Mouse (Mus musculus) adrenal gland, postnatal 25 days (tissue): Measurements from ENCODE around the gene 5031410I06Rik. TPM values are rescaled to one million over a fixed set of nuclear protein-coding genes. Genes with fewer than 3 reads are reported as not detected.
"Not testable (repeated sequence)": the region's sequence is repeated elsewhere in the genome, so short reads cannot be mapped to it uniquely, and the experiment has no call there.

Experiments
- DNase-seq: peaks from one replicate; pipeline ENCODE4 v3.0.0; 2021; ENCODE audit warnings: mixed read lengths
- long read RNA-seq: library from polyadenylated mRNA; stranded (forward); transcript quantifications from one replicate; pipeline ENCODE4 v2.0.0, GENCODE M21; 2021
- total RNA-seq: library from RNA; stranded (reverse); gene quantifications from 2 replicates; pipeline ENCODE4 v1.2.3, GENCODE M21; 2021

The 5031410I06Rik gene
- total RNA-seq: not detected in 2 replicates
- long read RNA-seq: 0 reads

DNA sequence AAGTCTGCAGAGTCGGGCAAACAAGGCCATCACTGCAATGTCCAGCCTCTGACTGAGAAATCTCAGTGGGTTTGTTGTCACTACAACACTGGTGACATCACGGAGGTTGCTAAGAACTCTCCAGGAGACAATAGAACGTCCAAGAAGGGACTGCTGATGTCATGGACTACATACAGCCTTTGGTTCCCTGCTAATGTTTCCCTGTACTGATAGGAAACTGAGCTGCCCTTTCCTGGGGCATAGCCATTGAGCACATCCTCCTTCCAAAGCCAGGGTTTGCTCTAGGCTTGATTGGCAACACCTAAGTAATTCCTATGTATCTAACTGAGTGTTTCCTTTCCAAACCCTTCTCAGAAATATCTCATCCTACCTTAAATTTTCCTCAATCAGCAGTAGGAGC is at the start of gene 5031410I06Rik:
TSS of gene 5031410I06Rik (minus strand) at position 101 of the 400 bp plus-strand sequence.
- DNase-seq: not testable (repeated sequence)

DNA sequence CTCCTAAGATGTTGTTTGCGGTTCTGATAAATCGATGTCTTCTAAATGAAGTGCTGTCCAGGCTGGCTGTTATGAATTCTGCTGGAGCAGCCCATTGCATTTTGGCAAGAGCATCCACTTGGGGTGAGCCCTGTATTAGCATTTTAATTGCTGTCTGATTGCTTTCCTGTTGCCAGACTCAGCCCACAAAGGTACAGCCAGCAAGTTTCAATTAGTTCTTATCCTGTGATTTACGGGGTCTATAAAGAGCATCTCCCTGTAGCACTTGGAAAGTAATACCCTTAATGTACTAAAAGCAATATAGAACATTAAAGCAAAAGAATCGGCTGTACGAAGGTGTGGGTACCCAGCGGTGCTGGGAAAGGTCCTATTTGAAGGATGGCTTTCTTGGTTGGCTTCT is 37.7 kb upstream of the 5031410I06Rik start:
- no peak for DNase-seq

DNA sequence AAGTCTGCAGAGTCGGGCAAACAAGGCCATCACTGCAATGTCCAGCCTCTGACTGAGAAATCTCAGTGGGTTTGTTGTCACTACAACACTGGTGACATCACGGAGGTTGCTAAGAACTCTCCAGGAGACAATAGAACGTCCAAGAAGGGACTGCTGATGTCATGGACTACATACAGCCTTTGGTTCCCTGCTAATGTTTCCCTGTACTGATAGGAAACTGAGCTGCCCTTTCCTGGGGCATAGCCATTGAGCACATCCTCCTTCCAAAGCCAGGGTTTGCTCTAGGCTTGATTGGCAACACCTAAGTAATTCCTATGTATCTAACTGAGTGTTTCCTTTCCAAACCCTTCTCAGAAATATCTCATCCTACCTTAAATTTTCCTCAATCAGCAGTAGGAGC is 16.2 kb upstream of the 5031410I06Rik start, which contains the start of gene Gm10220:
TSS of gene Gm10220 (minus strand) at position 101 of the 400 bp plus-strand sequence.
- DNase-seq: not testable (repeated sequence)

DNA sequence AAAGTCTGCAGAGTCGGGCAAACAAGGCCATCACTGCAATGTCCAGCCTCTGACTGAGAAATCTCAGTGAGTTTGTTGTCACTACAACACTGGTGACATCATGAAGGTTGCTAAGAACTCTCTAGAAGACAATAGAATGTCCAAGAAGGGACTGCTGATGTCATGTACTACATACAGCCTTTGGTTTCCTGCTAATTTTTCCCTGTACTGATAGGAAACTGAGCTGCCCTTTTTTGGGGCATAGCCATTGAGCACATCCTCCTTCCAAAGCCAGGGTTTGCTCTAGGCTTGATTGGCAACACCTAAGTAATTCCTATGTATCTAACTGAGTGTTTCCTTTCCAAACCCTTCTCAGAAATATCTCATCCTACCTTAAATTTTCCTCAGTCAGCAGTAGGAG is 16.0 kb downstream of the 5031410I06Rik start, which contains the start of gene Gm10471:
TSS of gene Gm10471 (minus strand) at position 101 of the 400 bp plus-strand sequence.
- not testable (repeated sequence) for DNase-seq

DNA sequence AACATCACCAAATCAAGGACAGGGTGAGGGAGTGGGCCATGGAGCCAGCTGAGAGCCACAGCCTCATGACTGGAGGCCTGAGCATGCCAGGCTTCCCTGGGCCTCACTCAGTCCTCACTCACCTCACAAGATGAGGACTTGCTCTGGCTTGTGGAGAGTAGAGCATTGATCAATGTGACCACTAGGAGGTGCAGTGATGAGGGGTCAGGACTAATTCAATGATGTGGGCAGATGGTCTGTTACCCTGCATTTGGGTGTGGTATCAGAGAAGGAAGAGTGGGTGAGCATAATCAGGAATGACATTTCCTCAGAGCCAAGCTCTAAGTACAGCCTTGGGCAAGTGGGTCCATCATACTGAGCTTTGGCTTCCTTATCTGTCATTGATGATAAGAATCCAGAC is 26.1 kb downstream of the 5031410I06Rik start:
- DNase-seq: not testable (repeated sequence)

DNA sequence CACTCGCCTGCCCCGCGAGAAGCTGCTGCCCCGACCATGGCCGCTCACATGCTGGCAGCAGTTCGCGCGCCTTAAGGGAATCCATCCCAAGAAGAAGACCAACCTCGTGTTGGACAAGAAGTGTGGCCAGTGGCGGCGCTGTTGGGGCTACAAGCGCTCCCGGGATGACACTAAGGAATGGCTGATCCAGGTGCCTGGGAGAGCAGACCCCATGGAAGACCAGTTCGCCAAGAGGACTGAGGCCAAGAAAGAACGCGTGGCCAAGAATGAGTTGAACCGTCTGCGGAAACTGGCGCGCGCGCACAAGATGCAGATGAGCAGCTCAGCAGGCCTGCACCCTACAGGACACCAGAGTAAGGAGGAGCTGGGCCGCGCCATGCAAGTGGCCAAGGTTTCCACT is 34.4 kb downstream of the 5031410I06Rik start:
- no peak for DNase-seq

DNA sequence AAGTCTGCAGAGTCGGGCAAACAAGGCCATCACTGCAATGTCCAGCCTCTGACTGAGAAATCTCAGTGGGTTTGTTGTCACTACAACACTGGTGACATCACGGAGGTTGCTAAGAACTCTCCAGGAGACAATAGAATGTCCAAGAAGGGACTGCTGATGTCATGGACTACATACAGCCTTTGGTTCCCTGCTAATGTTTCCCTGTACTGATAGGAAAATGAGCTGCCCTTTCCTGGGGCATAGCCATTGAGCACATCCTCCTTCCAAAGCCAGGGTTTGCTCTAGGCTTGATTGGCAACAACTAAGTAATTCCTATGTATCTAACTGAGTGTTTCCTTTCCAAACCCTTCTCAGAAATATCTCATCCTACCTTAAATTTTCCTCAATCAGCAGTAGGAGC is 46.7 kb downstream of the 5031410I06Rik start, which contains the start of gene Gm7347:
TSS of gene Gm7347 (minus strand) at position 101 of the 400 bp plus-strand sequence.
- not testable (repeated sequence) for DNase-seq

Other genes starting within 250 kb of the 5031410I06Rik start
- not detected in 2 replicates for gene Gm21663, start 163.0 kb downstream of the 5031410I06Rik start, total RNA-seq
- not detected in 2 replicates for gene Gm21671, start 150.9 kb downstream of the 5031410I06Rik start, total RNA-seq
- gene Gm21680, start 132.7 kb downstream of the 5031410I06Rik start, total RNA-seq: not detected in 2 replicates
- not detected in 2 replicates for gene Gm21698, start 116.7 kb downstream of the 5031410I06Rik start, total RNA-seq
- not detected in 2 replicates for gene Gm1979, start 100.6 kb downstream of the 5031410I06Rik start, total RNA-seq
- gene Gm5862, start 82.4 kb downstream of the 5031410I06Rik start, total RNA-seq: not detected in 2 replicates
- gene Speer4a, start 65.8 kb downstream of the 5031410I06Rik start, total RNA-seq: 0.12 TPM in 1 of 2 replicates, not detected in the other
- gene Gm7347, start 46.8 kb downstream of the 5031410I06Rik start, total RNA-seq: not detected in 2 replicates
- gene Gm10471, start 16.1 kb downstream of the 5031410I06Rik start, total RNA-seq: not detected in 2 replicates
- not detected in 2 replicates for gene Gm10220, start 16.1 kb upstream of the 5031410I06Rik start, total RNA-seq
- gene Gm7361, start 152.3 kb upstream of the 5031410I06Rik start, total RNA-seq: 0.38 and 0.64 TPM in 2 replicates